Mouse (Mus musculus): ENCODE measurements around the gene Slc39a10. TPM values are rescaled to one million over a fixed set of nuclear protein-coding genes. Genes with fewer than 3 reads are reported as not detected.
"Not testable (repeated sequence)": the region's sequence is repeated elsewhere in the genome, so short reads cannot be mapped to it uniquely, and the experiment has no call there.

Gene Slc39a10
- total RNA-seq, 2 experiments from 2014 or later = 21.1 to 25.3 TPM

- not testable (repeated sequence) for DNase-seq
These were observed 122.5 kb downstream of the Slc39a10 start for GRCm38 (mm10) chr1:46770077-46770695.

- not testable (repeated sequence) for DNase-seq
These were observed 123.3 kb downstream of the Slc39a10 start for GRCm38 (mm10) chr1:46769318-46769717.

GRCm38 (mm10) chr1:46764600-46764999 is 128.1 kb downstream of the Slc39a10 start:
- peak; percentile 6 for DNase-seq
